Comparison of ENCODE assay signal across 7 mouse cellular contexts in genomic region chr12:76645222-76646110, GRCm38 (mm10).
DNase-seq lines count a peak whose midpoint lies in the region; ATAC-seq and TF ChIP-seq lines count a peak whose summit lies in the region.

No protein-coding gene starts in this region.

- H3K27me3 ChIP-seq in embryonic facial prominence, embryonic 13.5 days, result no peaks in the 10 kb centered on the region
- H3K27me3 ChIP-seq in limb, embryonic 10.5 days (ENCODE audit: low read depth, poor library complexity, severe bottlenecking), result peaks cover 19% of the 10 kb centered on the region; the same call in 1 of the 2 replicates

- ATAC-seq in embryonic facial prominence, embryonic 13.5 days (ENCODE audit: insufficient number of reproducible peaks, insufficient read depth, low FRiP score, low TSS enrichment, low read depth), result no peak

- H3K9me3 ChIP-seq in embryonic facial prominence, embryonic 13.5 days, result no peaks in the 10 kb centered on the region
- H3K9me3 ChIP-seq in limb, embryonic 10.5 days (replicated peaks), result no peaks in the 10 kb centered on the region

- peak overlapping the region; percentile 11; the same call in 1 of the 2 replicates for H3K4me2 ChIP-seq in embryonic facial prominence, embryonic 13.5 days

- no peaks in the 10 kb centered on the region for H3K36me3 ChIP-seq in embryonic facial prominence, embryonic 13.5 days
- no peaks in the 10 kb centered on the region for H3K36me3 ChIP-seq in limb, embryonic 10.5 days

- H3K27ac ChIP-seq in layer of hippocampus, adult 2 months, result peak overlapping the region; percentile 82
- H3K27ac ChIP-seq in embryonic facial prominence, embryonic 13.5 days, result no peak overlapping the region
- peak overlapping the region; percentile 30; the same call in 1 of the 2 replicates for H3K27ac ChIP-seq in limb, embryonic 10.5 days

- H3K4me1 ChIP-seq in embryonic facial prominence, embryonic 13.5 days, result peaks cover 24% of the 10 kb centered on the region
- H3K4me1 ChIP-seq in limb, embryonic 10.5 days, result peaks cover 37% of the 10 kb centered on the region

- no peak for DNase-seq in layer of hippocampus, adult 2 months (ENCODE audit: low spot score in 2 of 2)
- DNase-seq in layer of hippocampus, adult 9-10 months (ENCODE audit: low spot score), result no peak
- DNase-seq in limb, embryonic 10.5 days (ENCODE audit: low spot score), result no peak
- DNase-seq in retina, postnatal 1 day, result peak; percentile 52
- DNase-seq in thymus, postnatal 25 days, result no peak
- DNase-seq in thymus, postnatal 10 days (ENCODE audit: low spot score in 2 of 2), result no peak

- H3K4me3 ChIP-seq in layer of hippocampus, adult 2 months, result no peak overlapping the region
- no peak overlapping the region for H3K4me3 ChIP-seq in embryonic facial prominence, embryonic 13.5 days
- H3K4me3 ChIP-seq in limb, embryonic 10.5 days, result no peak overlapping the region

- no peak for TF ChIP-seq CTCF in layer of hippocampus, adult 2 months (conservative IDR thresholded peaks at IDR 0.05)

- 0 out of 2 replicates have a peak overlapping the region, but pooled peaks have one; percentile 27 for H3K9ac ChIP-seq in embryonic facial prominence, embryonic 13.5 days

- WGBS in embryonic facial prominence, embryonic 13.5 days, result 50% methylated on average over 23 of the region's 23 CpGs
- 42% methylated on average over 23 of the region's 23 CpGs for WGBS in limb, embryonic 10.5 days
